Mouse (Mus musculus): ENCODE data around the gene Kcnh1.

DNA sequence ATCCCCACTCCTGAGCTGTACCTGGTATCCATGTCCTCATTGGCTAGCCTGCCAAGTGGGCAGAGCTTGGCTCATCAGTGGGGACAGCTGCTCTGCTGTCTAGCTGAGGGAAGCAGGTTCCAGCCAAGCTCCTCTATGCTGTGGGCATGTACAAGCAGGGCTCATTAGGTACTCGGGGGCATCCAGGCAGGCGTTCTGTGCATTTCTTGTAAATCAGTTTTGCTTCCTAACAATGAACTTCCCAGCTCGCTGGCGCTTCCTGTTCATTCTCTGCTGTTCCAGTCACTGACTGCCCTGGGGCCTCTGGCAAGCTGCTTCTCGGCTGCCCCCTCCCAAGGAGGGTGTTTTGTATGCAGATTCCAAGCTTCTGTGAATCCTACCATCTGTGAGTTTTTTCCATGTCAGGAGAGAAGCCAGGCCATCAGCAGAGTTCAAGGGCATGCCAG lies 190.0 kb downstream of the Kcnh1 start:
- TF ChIP-seq CTCF (IDR thresholded peaks at IDR 0.05; ENCODE audit: low read depth) (no peak), EP300 (IDR thresholded peaks at IDR 0.05; ENCODE audit: low read depth) (no peak)

All from liver, embryonic 14.5 days (tissue).